Mouse (Mus musculus): ENCODE results near the gene Pdk2. TPM values are rescaled to one million over a fixed set of nuclear protein-coding genes. Genes with fewer than 3 reads are reported as not detected.
"Not testable (repeated sequence)": the region's sequence is repeated elsewhere in the genome, so short reads cannot be mapped to it uniquely, and the experiment has no call there.

The Pdk2 gene
- polyA plus RNA-seq, 1 experiment = 9.4 TPM

DNA sequence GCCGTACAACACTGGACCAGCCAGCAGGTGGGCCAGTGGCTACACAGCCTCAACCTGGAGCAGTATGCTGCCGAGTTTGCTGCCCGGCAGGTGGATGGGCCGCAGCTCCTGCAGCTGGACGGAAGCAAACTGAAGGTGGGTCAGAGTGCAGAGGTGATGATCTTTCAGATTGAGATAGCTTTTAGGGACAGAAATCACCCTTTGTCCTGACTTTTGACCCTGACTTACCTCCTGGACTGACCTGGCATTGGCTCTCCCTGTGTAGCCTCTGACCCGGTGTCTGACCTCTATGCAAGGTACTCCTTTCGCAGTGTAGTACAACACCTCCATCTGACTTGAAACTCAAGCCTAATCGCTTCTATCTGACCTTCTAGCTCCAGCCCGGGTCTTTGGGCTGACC is 17.7 kb downstream of the Pdk2 start:
- Histone ChIP-seq H3K27me3 (ENCODE audit: control insufficient read depth, insufficient read depth, low read length, poor library complexity, severe bottlenecking) (no peaks in the 10 kb centered on the region), H3K36me3 (ENCODE audit: control insufficient read depth, insufficient read depth, low read length, poor library complexity, severe bottlenecking) (no peaks in the 10 kb centered on the region), H3K4me1 (ENCODE audit: control insufficient read depth, insufficient read depth, low read length) (no peaks in the 10 kb centered on the region), H3K9me3 (replicated peaks; ENCODE audit: control insufficient read depth, insufficient read depth, low read length, poor library complexity, severe bottlenecking) (no peaks in the 10 kb centered on the region), H3K9ac (ENCODE audit: low read depth, poor library complexity, severe bottlenecking) (no peak overlapping the region), H3K27ac (ENCODE audit: insufficient read depth, low read length) (no peak overlapping the region), H3K4me3 (ENCODE audit: low read depth, low read length) (no peak overlapping the region)
- TF ChIP-seq EP300 (IDR thresholded peaks at IDR 0.05; ENCODE audit: insufficient read depth, low read depth, low read length) (no peak), POLR2A (IDR thresholded peaks at IDR 0.05; ENCODE audit: insufficient read depth, low read length) (no peak)

DNA sequence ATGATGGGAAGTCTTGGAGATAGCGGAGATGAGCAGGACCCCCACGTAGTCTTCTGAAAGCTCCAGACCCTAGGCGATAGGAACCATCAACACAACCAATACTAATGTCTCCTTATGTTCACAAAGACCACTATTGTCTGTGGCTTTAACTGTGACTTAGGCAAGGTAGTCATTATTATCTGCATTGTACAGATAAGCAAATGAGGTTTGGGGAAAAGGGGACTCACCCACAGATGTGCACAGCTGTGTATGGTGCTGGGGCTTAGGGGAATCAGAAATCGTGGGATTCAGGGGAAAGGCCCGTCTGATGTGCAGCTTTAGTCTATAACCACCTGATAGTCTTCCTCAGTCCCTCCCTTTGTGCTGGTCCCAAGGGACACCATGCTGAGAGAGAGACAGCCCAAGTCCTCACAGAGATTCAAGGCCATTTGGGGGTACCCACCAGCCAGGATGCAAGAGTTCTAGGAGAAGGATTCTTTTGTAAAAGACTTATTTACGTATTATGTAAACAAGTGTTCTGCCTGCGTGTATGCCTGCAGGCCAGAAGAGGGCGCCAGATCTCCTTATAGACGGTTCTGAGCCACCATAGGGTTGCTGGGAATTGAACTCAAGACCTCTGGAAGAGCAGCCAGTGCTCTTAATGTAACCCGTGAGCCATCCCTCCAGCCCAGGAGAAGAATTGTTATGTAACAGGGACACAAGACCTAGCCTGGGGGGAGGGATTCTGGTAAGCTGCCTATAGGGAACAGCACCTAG is 18.7 kb downstream of the Pdk2 start:
- Histone ChIP-seq H3K27me3 (ENCODE audit: control insufficient read depth, insufficient read depth, low read length, poor library complexity, severe bottlenecking) (no peaks in the 10 kb centered on the region), H3K9me3 (replicated peaks; ENCODE audit: control insufficient read depth, insufficient read depth, low read length, poor library complexity, severe bottlenecking) (no peaks in the 10 kb centered on the region), H3K27ac (ENCODE audit: insufficient read depth, low read length) (no peak overlapping the region), H3K36me3 (ENCODE audit: control insufficient read depth, insufficient read depth, low read length, poor library complexity, severe bottlenecking) (no peaks in the 10 kb centered on the region), H3K4me3 (ENCODE audit: low read depth, low read length) (no peak overlapping the region), H3K9ac (ENCODE audit: low read depth, poor library complexity, severe bottlenecking) (no peak overlapping the region), H3K4me1 (ENCODE audit: control insufficient read depth, insufficient read depth, low read length) (no peaks in the 10 kb centered on the region)
- TF ChIP-seq EP300 (IDR thresholded peaks at IDR 0.05; ENCODE audit: insufficient read depth, low read depth, low read length) = no peak
- TF ChIP-seq CTCF (IDR thresholded peaks at IDR 0.05; ENCODE audit: low read depth, low read length) = peak; percentile 74

DNA sequence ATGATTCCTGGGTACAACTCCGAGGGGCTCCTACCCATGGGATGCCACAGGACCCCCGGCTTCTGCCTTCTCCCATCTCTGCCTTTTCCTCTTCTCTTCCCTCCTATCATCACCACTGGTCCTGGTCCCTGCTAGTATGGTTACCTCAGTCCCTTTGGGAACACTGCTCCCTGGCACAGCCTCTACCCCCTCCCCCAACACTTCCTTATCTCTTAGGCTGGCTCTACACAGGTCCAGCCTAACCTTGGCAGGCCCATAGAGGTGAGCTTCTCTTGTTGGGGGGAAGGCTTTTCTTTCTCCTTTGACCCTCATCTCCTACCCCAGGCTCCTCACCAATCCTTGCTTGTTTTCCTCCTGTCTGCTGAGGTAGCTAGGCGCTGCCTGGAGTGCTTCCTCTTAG is 25.7 kb downstream of the Pdk2 start:
- Histone ChIP-seq H3K27ac (ENCODE audit: insufficient read depth, low read length) (no peak overlapping the region), H3K9ac (ENCODE audit: low read depth, poor library complexity, severe bottlenecking) (no peak overlapping the region), H3K9me3 (replicated peaks; ENCODE audit: control insufficient read depth, insufficient read depth, low read length, poor library complexity, severe bottlenecking) (no peaks in the 10 kb centered on the region), H3K4me3 (ENCODE audit: low read depth, low read length) (no peak overlapping the region), H3K27me3 (ENCODE audit: control insufficient read depth, insufficient read depth, low read length, poor library complexity, severe bottlenecking) (peaks cover under 1% of the 10 kb centered on the region), H3K4me1 (ENCODE audit: control insufficient read depth, insufficient read depth, low read length) (no peaks in the 10 kb centered on the region), H3K36me3 (ENCODE audit: control insufficient read depth, insufficient read depth, low read length, poor library complexity, severe bottlenecking) (no peaks in the 10 kb centered on the region)
- no peak for TF ChIP-seq POLR2A (IDR thresholded peaks at IDR 0.05; ENCODE audit: insufficient read depth, low read length)
- TF ChIP-seq EP300 (IDR thresholded peaks at IDR 0.05; ENCODE audit: insufficient read depth, low read depth, low read length) = no peak
- no peak for TF ChIP-seq CTCF (IDR thresholded peaks at IDR 0.05; ENCODE audit: low read depth, low read length)

DNA sequence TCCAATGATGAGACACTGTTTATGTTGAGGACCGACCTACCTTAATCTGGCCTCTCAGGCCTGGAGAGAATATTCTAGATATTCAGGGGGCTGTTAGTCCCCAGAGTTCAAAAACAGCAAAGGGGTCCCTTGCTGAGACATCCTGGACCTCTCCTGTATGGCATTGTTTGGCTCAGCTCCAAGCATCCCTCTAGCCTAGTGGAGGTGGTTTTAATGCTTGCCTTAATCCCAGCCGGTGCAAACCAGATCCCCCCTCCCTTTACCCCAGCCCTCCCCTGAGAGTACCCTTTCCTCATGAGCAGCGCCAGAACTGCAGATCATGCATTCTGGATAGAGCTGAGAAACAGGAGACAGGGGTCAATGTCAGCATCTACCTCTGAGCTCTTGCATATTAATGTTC is 28.7 kb downstream of the Pdk2 start:
- H3K36me3 ChIP-seq (ENCODE audit: control insufficient read depth, insufficient read depth, low read length, poor library complexity, severe bottlenecking) = no peaks in the 10 kb centered on the region

DNA sequence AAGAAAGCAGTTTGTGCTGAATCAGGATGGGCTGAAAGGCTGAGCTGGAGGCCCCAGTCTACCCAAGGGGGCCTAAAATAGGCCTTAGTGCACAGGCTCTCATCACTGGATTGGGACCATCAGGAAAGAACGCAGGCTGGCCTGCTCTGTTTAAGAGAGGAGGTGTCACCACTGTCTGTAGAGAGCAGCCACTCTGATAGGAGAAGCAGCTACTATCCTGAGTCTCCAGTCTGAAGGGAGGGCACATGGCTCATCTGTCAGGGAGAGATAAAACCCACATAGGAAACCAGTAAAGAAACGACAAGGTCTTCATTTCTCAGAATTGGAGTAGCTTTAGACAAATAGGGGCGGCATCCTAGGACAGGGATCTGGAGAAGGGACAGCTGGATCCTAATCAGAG is 29.1 kb downstream of the Pdk2 start:
- Histone ChIP-seq H3K4me3 (ENCODE audit: low read depth, low read length) (no peak overlapping the region), H3K9me3 (replicated peaks; ENCODE audit: control insufficient read depth, insufficient read depth, low read length, poor library complexity, severe bottlenecking) (no peaks in the 10 kb centered on the region), H3K4me1 (ENCODE audit: control insufficient read depth, insufficient read depth, low read length) (no peaks in the 10 kb centered on the region), H3K9ac (ENCODE audit: low read depth, poor library complexity, severe bottlenecking) (no peak overlapping the region), H3K27me3 (ENCODE audit: control insufficient read depth, insufficient read depth, low read length, poor library complexity, severe bottlenecking) (peaks cover 5% of the 10 kb centered on the region), H3K36me3 (ENCODE audit: control insufficient read depth, insufficient read depth, low read length, poor library complexity, severe bottlenecking) (no peaks in the 10 kb centered on the region), H3K27ac (ENCODE audit: insufficient read depth, low read length) (no peak overlapping the region)
- TF ChIP-seq POLR2A (IDR thresholded peaks at IDR 0.05; ENCODE audit: insufficient read depth, low read length) (no peak), CTCF (IDR thresholded peaks at IDR 0.05; ENCODE audit: low read depth, low read length) (no peak), EP300 (IDR thresholded peaks at IDR 0.05; ENCODE audit: insufficient read depth, low read depth, low read length) (no peak)

More for the DNA sequence above, 28.7 kb downstream of the Pdk2 start:
- Histone ChIP-seq H3K9ac (ENCODE audit: low read depth, poor library complexity, severe bottlenecking) (no peak overlapping the region), H3K4me1 (ENCODE audit: control insufficient read depth, insufficient read depth, low read length) (no peaks in the 10 kb centered on the region), H3K27me3 (ENCODE audit: control insufficient read depth, insufficient read depth, low read length, poor library complexity, severe bottlenecking) (peaks cover 5% of the 10 kb centered on the region), H3K9me3 (replicated peaks; ENCODE audit: control insufficient read depth, insufficient read depth, low read length, poor library complexity, severe bottlenecking) (no peaks in the 10 kb centered on the region), H3K27ac (ENCODE audit: insufficient read depth, low read length) (no peak overlapping the region), H3K4me3 (ENCODE audit: low read depth, low read length) (no peak overlapping the region)
- no peak for TF ChIP-seq EP300 (IDR thresholded peaks at IDR 0.05; ENCODE audit: insufficient read depth, low read depth, low read length)

DNA sequence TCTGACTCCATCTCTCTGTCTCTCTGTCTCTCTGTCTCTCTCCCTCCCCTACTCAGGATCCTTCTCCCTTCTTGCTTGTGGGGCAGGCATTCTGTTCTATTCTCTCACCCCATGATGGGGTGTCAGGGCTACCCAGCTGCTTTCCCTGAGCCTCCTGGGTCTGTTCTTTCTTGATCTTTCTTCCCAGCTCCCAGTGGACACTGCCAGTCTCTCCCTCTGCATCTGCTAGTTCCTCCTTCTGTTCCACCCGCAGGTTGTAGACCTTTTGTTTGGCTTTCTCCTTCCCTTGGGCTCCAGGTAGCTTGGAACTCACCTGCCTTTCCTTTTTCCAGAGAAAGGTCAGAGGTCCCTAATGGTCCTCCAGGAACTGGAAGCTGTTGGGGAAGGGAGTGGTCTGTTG is 29.7 kb downstream of the Pdk2 start:
- peaks cover 5% of the 10 kb centered on the region for H3K27me3 ChIP-seq (ENCODE audit: control insufficient read depth, insufficient read depth, low read length, poor library complexity, severe bottlenecking)
- no peak overlapping the region for H3K9ac ChIP-seq (ENCODE audit: low read depth, poor library complexity, severe bottlenecking)
- no peaks in the 10 kb centered on the region for H3K4me1 ChIP-seq (ENCODE audit: control insufficient read depth, insufficient read depth, low read length)
- no peak for TF ChIP-seq EP300 (IDR thresholded peaks at IDR 0.05; ENCODE audit: insufficient read depth, low read depth, low read length)
- TF ChIP-seq POLR2A (IDR thresholded peaks at IDR 0.05; ENCODE audit: insufficient read depth, low read length) = no peak
- TF ChIP-seq CTCF (IDR thresholded peaks at IDR 0.05; ENCODE audit: low read depth, low read length) = no peak
- H3K36me3 ChIP-seq (ENCODE audit: control insufficient read depth, insufficient read depth, low read length, poor library complexity, severe bottlenecking) = no peaks in the 10 kb centered on the region
- no peak overlapping the region for H3K4me3 ChIP-seq (ENCODE audit: low read depth, low read length)
- no peak overlapping the region for H3K27ac ChIP-seq (ENCODE audit: insufficient read depth, low read length)
- no peaks in the 10 kb centered on the region for H3K9me3 ChIP-seq (replicated peaks; ENCODE audit: control insufficient read depth, insufficient read depth, low read length, poor library complexity, severe bottlenecking)

DNA sequence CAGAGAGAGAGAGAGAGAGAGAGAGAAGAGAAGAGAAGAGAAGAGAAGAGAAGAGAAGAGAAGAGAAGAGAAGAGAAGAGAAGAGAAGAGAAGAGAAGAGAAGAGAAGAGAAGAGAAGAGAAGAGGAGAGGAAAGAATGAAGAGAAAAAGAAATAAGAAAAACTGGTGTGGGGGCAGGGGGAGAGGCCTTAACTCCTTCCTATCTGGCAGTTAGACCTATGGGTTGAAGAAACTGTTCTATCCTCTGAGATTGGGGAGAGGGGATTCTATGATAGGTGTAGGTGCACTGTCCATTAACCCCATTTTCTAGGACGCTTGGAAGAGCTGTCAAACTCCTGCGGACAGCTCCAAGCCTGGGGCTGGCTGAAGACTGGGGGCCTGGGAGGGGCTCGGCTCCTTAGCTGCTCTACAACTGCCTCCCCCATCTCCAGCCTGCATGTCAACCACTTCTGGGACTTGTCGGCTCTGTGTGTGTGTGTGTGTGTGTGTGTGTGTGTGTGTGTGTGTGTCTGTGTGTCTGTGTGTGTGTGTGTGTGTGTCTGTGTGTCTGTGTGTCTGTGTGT is 30.2 kb downstream of the Pdk2 start:
- H3K27me3 ChIP-seq (ENCODE audit: control insufficient read depth, insufficient read depth, low read length, poor library complexity, severe bottlenecking); H3K4me1 ChIP-seq (ENCODE audit: control insufficient read depth, insufficient read depth, low read length); H3K9ac ChIP-seq (ENCODE audit: low read depth, poor library complexity, severe bottlenecking); H3K36me3 ChIP-seq (ENCODE audit: control insufficient read depth, insufficient read depth, low read length, poor library complexity, severe bottlenecking); H3K4me3 ChIP-seq (ENCODE audit: low read depth, low read length); H3K27ac ChIP-seq (ENCODE audit: insufficient read depth, low read length); H3K9me3 ChIP-seq (replicated peaks; ENCODE audit: control insufficient read depth, insufficient read depth, low read length, poor library complexity, severe bottlenecking): not testable (repeated sequence)
